Mouse (Mus musculus) retina, embryonic 14.5 days (tissue): ENCODE measurements around the gene Il2rg.

Source experiments
- DNase-seq: peaks from one replicate; pipeline ENCODE4 v3.0.0-alpha.2; 2015; ENCODE audit warnings: low spot score

The Il2rg gene

DNA sequence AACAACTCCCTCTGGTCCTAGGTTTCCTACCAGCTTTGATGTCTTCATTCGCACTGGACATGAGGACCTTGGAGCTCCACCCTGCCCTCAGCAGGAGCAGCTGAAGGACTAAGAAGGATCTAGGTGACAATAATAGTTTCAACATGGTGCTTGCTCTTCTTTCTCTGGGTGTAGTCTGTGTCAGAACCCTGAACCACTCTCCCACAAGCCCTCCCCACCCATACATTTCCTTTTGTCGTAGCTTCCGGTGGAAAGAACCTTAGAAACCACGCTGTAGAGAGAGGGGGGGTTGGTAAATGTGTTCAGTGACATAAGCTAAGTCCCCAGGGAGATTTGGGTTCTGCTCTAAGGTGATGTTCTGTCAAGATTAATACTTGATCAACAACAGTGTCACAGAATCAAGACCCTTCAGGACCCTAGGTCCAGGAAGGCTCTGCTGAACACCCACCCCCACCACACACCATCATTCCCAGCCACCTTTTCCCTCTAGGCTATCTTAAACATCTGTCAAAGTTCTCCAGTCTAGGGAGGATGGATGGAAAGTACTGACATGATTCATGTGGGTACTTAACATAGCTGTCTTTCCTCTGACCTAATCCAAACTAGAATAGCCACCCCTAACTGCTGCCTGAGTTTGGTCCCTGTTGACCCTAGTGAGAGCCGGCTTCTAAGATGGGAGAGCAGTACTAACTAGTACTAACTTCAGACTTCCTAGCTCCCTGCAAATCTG, at the start of gene Il2rg:
Gene Il2rg, minus strand, starts transcription at position 231 of the 730 bp plus-strand sequence.
- DNase-seq: no peak

DNA sequence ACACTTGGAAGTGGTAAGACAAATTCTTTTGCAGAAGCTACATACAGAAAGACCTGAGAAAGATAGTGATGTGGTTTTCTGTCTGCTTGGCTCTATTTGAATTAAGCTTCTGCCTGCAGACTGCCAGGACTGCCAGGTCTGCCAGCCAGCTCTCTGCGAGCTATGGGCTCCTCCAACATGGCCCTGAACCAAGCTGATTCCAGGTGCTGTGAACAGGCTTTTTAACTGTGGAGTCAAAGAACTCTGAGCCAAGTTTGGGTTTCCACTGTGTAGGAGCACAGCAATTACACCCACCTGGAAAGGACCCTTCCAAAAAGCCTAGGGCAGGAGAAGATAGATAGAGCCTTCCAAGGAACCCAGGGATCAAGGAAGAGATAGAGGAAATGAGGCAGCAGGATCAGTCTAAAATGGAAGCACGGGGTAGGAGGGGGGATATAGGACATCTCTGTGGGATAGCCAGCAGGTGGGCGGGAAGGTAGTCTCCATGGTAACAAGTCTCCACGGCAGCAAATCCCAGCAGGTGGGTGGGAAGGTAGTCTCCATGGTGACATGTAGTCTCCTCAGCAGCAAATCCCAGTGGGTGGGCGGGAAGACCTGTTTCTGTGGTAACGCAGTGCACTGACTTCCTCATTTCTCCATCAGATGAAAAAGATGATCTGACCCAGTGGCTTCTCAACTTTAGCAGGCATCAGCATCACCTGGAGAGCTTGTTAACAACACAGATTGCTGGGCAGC, 45.7 kb upstream of the Il2rg start:
- peak; percentile 28 for DNase-seq

- DNase-seq: no peak
These were observed 41.2 kb upstream of the Il2rg start for GRCm38 (mm10) chrX:101309299-101309698.

DNA sequence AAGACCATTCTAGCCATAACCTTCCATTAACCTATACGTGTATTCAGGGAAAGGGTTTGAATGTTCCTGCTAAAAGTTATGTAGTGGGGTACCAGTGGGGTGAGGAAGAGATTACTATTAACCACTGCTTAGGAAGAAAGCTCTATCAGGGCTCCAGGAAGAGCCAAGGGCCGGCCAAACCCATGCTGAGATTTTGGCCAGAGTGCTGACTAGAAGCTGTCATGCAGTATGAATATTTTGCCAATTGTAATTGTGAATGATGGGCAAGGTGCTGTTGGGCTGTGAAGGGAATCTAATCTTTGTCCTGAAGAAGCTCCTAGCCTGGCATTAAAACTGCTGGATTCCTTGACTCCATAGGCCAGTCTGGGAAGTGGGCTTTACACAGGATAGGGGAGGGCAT, 36.6 kb upstream of the Il2rg start:
- no peak for DNase-seq

- DNase-seq: no peak
These were observed 33.6 kb upstream of the Il2rg start for GRCm38 (mm10) chrX:101301654-101302053.

GRCm38 (mm10) chrX:101300427-101301030, 32.5 kb upstream of the Il2rg start:
- peak; percentile 39 for DNase-seq

DNA sequence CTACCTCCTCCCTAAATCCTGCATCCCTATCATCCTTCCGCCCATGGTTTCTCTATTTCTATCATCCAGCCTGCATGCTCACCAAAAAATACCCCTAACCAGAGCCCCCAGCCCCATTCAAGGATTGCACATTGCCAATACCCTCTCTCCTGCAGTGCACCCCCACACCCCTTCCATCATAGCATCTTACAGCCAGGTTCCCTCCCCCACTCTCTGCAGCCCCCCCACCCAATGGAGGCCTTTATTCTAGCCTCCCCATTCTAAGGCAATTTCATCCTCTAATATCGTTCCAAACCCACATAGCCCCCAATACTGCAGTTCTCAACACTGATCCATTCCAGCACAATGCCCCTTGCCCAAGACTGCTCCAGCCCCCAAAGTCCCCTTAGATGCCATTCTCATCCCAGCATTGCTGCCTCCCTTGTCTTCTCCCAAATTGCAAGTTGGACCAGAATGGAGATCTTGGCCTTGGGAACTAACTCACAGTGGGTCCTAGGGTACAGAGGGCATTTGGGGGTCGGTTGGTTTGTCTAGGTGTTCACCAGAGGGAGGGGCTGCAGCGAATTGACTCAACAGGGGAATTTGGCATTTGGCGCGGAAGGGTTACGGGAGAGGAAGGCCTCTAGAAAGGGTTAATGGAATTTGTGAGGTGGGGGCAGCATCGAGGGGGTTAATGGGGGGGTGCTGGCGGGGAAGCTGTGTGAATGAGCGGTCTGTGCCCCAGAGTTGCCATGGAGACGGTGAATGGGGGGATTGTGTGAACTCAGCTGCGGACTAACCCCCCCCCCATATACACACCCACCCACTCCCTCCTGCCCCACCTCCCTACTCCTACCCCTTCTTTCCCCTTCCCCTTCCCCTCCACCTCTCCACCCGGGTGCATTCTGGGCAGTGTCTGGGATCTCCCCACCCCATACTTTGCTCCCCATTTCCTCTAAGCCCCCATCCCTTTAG, 31.7 kb upstream of the Il2rg start:
- peak; percentile 7 for DNase-seq

DNA sequence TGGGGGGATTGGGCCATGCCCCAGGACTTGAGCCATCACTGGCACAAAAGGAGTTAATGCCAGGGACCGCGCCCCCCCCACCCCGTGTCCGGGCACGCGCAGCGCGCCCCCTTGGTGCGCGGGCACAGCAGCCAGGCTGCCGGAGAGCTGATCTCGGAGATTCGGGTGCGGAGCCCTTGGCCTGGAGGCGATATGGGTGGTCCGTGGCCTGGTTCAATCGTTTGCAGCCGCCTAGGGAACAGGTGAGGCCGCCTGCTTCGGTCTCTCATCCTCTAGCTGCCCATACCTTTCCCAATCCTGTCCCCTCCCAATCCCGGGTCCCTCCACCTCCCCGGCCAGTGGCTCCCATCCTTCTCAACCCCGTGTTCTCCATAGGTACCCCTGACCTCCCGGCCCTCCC, 31.0 kb upstream of the Il2rg start, which contains the start of gene Nlgn3:
Gene Nlgn3, plus strand, starts transcription at position 114 of the 400 bp plus-strand sequence.
- DNase-seq: peak; percentile 42

GRCm38 (mm10) chrX:101290111-101290510, 22.1 kb upstream of the Il2rg start:
- DNase-seq: no peak

- no peak for DNase-seq
These were observed 21.0 kb upstream of the Il2rg start for GRCm38 (mm10) chrX:101289037-101289436.

- DNase-seq: no peak
These were observed 20.4 kb upstream of the Il2rg start for GRCm38 (mm10) chrX:101288432-101288831.

DNA sequence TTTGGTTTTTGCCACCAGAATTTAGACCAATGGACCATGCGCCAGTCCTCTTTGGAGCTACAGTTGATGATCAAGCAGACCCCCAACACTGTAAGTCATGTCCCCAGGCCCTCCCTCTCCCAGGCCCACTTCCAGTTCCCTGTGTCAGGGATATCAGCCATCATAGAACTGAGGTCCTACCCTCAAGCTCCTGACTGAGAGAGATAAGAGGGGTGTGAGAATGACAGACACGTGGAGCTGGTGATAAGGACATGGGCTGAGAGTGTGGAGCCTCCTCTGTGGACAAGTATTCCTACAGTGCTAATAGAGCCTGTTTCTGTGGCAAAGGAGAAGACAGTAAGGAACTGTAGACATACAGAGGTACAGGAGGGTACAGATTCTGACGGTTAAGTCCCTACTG, 19.5 kb upstream of the Il2rg start:
- DNase-seq: no peak

- DNase-seq: no peak
These were observed 18.1 kb upstream of the Il2rg start for GRCm38 (mm10) chrX:101285953-101286670.

DNA sequence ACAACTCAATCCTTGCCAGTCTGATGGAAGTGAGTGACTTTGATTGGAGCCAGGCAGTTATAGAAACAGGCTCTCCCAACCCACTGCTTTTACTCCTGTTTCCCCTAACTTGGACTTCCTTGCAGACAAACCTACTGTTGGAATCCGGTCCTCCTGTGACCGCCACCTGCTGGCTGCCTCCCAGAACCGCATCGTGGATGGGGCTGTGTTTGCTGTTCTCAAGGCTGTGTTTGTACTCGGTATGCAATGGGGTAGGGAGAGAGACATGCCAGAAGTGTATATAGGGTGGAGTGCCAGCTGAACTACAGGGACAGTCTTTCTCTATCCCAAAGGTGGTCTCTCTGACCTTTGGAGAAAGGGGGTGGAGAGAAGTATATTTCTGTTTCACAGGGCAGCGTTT, 17.5 kb upstream of the Il2rg start:
- DNase-seq: peak; percentile 69

- no peak for DNase-seq
These were observed 14.8 kb upstream of the Il2rg start for GRCm38 (mm10) chrX:101282813-101283212.

- peak; percentile 87 for DNase-seq
These were observed 6.1 kb upstream of the Il2rg start, which contains the start of gene Med12 for GRCm38 (mm10) chrX:101273875-101274738. TSS of gene Med12 (plus strand) at chrX:101274030.

- DNase-seq: no peak
These were observed 5.4 kb upstream of the Il2rg start for GRCm38 (mm10) chrX:101273410-101273809.

DNA sequence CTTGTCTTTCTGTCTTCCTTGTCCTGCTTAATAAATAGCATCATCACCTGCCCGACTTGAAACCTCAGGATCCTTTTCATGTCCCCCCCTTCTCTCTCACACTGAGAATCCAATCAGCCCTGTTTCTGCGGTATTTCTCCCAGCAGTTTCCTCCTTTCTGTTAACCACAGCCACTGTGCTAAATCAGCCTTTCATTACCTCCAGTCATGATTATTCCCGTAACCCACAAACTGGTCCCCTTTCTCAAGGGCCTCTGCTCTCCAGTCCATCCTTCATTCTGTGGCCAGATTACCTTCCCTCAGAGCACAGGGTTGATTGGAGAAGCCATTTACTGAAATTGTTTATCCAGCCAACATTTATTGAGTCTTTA, 685 bp upstream of the Il2rg start, which contains the start of gene Gm20489:
Gene Gm20489, minus strand, starts transcription at position 269 of the 370 bp plus-strand sequence.
- DNase-seq: no peak

GRCm38 (mm10) chrX:101266631-101267030, 1.4 kb downstream of the Il2rg start:
- DNase-seq: no peak

- DNase-seq: no peak
These were observed 4.2 kb downstream of the Il2rg start, which contains the start of gene Gm614 for GRCm38 (mm10) chrX:101263892-101264291. TSS of gene Gm614 (minus strand) at chrX:101263992.
